In the genomic region with DNA sequence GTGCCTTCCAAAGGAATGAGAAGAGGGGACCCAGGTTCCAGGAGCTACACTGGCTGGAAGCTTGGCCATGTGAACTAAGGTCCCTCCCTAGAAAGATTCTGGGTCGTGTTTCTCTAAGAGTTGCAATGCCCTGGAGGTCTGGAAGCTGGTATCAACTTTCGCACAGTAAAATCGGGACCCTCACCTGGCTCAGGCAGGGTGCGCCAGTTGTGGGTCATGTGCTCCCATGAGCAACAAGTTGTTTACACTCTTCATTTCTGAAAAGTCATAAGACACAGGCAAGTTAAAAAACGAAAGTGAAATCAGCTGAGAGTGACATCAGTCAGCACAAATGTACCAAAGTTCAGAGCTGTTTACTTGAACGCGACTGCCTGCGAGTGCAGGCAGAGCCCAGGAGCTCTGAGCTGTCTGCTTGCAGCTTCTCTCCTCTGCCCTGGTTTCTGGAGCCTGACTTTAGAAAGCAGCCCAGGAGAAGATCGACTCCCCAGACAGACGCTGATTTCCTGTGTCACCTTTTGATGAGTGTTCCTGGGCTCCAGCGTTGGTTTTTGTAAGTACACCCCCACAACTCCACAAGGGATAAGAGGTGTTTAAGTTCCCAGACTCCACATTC, we compare ENCODE assay signal across 8 mouse cellular contexts. TPM values are rescaled to one million over a fixed set of nuclear protein-coding genes. Genes with fewer than 3 reads are reported as not detected.
DNase-seq lines count a peak whose midpoint lies in the region; ATAC-seq and TF ChIP-seq lines count a peak whose summit lies in the region.

TSS of gene Tmem140 (plus strand) at position 356 of the 613 bp plus-strand sequence.

- peak within 1 kb of the TSS; percentile 81 to 96 for H3K4me3 ChIP-seq in MEL (ENCODE audit: control insufficient read depth in 1 of 2, insufficient read depth in 1 of 2, low read depth in 2 of 2, low read length in 2 of 2)
- H3K4me3 ChIP-seq in heart, embryonic 11.5 days (ENCODE audit: low read depth, low read length): no peak within 1 kb of the TSS
- H3K4me3 ChIP-seq in myocyte: peak within 1 kb of the TSS; percentile 29
- no peak within 1 kb of the TSS for H3K4me3 ChIP-seq in forebrain, embryonic 13.5 days

- peak; percentile 43 to 56; a peak in 1 of 4 replicates for TF ChIP-seq POLR2A in MEL (IDR thresholded peaks at IDR 0.05; ENCODE audit: control insufficient read depth in 1 of 2, insufficient read depth in 1 of 2, low read depth in 1 of 2, low read length in 2 of 2, poor library complexity in 1 of 2)
- no peak for TF ChIP-seq POLR2A in myocyte (IDR thresholded peaks at IDR 0.05; ENCODE audit: insufficient read length, low read depth)

- H3K27ac ChIP-seq in MEL (ENCODE audit: control insufficient read depth, low read depth, low read length): peak within 1 kb of the TSS; percentile 96
- H3K27ac ChIP-seq in heart, embryonic 11.5 days (ENCODE audit: low read depth, low read length): no peak within 1 kb of the TSS
- no peak within 1 kb of the TSS for H3K27ac ChIP-seq in forebrain, embryonic 13.5 days

- no peak for ATAC-seq in heart, embryonic 11.5 days (replicated peaks; ENCODE audit: insufficient number of reproducible peaks, low FRiP score, low TSS enrichment)
- ATAC-seq in frontal cortex, adult (ENCODE audit: low TSS enrichment): no peak
- ATAC-seq in forebrain, embryonic 13.5 days: no peak

- H3K9ac ChIP-seq in MEL (ENCODE audit: control insufficient read depth, low read depth, low read length, poor library complexity, severe bottlenecking): peak within 1 kb of the TSS; percentile 83
- H3K9ac ChIP-seq in heart, embryonic 11.5 days (ENCODE audit: low read depth, low read length): no peak within 1 kb of the TSS
- no peak within 1 kb of the TSS for H3K9ac ChIP-seq in forebrain, embryonic 13.5 days

- H3K79me2 ChIP-seq in MEL (ENCODE audit: control insufficient read depth, insufficient read depth, low read length, poor library complexity) (peaks cover 3% of the 10 kb centered on the region; the same call in 1 of the 2 replicates), myocyte (ENCODE audit: control insufficient read depth, insufficient read depth) (no peaks in the 10 kb centered on the region)

- H3K27me3 ChIP-seq in MEL (ENCODE audit: control insufficient read depth in 1 of 2, insufficient read depth in 2 of 2, low read length in 2 of 2) (peaks cover 0 to 1% of the 10 kb centered on the region in 2 experiments; a peak in 1 of 4 replicates), myocyte (ENCODE audit: control insufficient read depth, insufficient read depth, insufficient read length) (no peaks in the 10 kb centered on the region)
- no peaks in the 10 kb centered on the region for H3K27me3 ChIP-seq in heart, embryonic 11.5 days (ENCODE audit: control insufficient read depth, insufficient read depth, low read length)
- H3K27me3 ChIP-seq in forebrain, embryonic 13.5 days: no peaks in the 10 kb centered on the region

- 34% methylated on average over 11 of the region's 11 CpGs for WGBS in heart, embryonic 11.5 days (ENCODE audit: insufficient replicate concordance)
- 74% methylated on average over 11 of the region's 11 CpGs for WGBS in forebrain, embryonic 13.5 days

- TF ChIP-seq RAD21 in MEL (IDR thresholded peaks at IDR 0.05; ENCODE audit: low read depth, low read length): no peak

- H3K9me3 ChIP-seq in MEL (replicated peaks; ENCODE audit: insufficient read depth, low read length): no peaks in the 10 kb centered on the region
- no peaks in the 10 kb centered on the region for H3K9me3 ChIP-seq in heart, embryonic 11.5 days (replicated peaks; ENCODE audit: control insufficient read depth, low read length)
- no peaks in the 10 kb centered on the region for H3K9me3 ChIP-seq in forebrain, embryonic 13.5 days (replicated peaks)

- peak within 1 kb of the TSS; percentile 17 for H3K4me2 ChIP-seq in heart, embryonic 11.5 days
- H3K4me2 ChIP-seq in myocyte (ENCODE audit: low read depth): peak within 1 kb of the TSS; percentile 83
- H3K4me2 ChIP-seq in forebrain, embryonic 13.5 days: no peak within 1 kb of the TSS

- H3K4me1 ChIP-seq in MEL (ENCODE audit: control insufficient read depth in 1 of 2, insufficient read depth in 2 of 2, low read length in 2 of 2): peaks cover 9 to 31% of the 10 kb centered on the region in 2 experiments
- peaks cover 13% of the 10 kb centered on the region for H3K4me1 ChIP-seq in heart, embryonic 11.5 days (ENCODE audit: control insufficient read depth, insufficient read depth, low read length)
- H3K4me1 ChIP-seq in forebrain, embryonic 13.5 days: no peaks in the 10 kb centered on the region

- H3K36me3 ChIP-seq in MEL (ENCODE audit: control insufficient read depth in 1 of 2, insufficient read depth in 2 of 2, low read length in 2 of 2): peaks cover 0 to 24% of the 10 kb centered on the region in 2 experiments; a peak in 2 of 4 replicates
- no peaks in the 10 kb centered on the region for H3K36me3 ChIP-seq in heart, embryonic 11.5 days (ENCODE audit: control insufficient read depth, insufficient read depth, low read length)
- H3K36me3 ChIP-seq in myocyte (ENCODE audit: control insufficient read depth, insufficient read depth): no peaks in the 10 kb centered on the region
- H3K36me3 ChIP-seq in forebrain, embryonic 13.5 days (ENCODE audit: poor library complexity, severe bottlenecking): no peaks in the 10 kb centered on the region

- no peak; a peak in 2 of 4 replicates for TF ChIP-seq EP300 in MEL (IDR thresholded peaks at IDR 0.05; ENCODE audit: low read depth in 1 of 2, low read length in 2 of 2)

- DNase-seq in MEL (ENCODE audit: low read depth, low spot score): peak; percentile 84
- peak in 1 of 2 experiments; percentile 58 for DNase-seq in adrenal gland, postnatal 36 days
- peak; percentile 60 to 72 for DNase-seq in kidney, postnatal 25 days
- no peak for DNase-seq in embryo, embryonic 10 days (ENCODE audit: low spot score)

- no peak for TF ChIP-seq CTCF in MEL (IDR thresholded peaks at IDR 0.05 in 2 of 3, conservative IDR thresholded peaks at IDR 0.05 in 1 of 3; ENCODE audit: control insufficient read depth in 1 of 3, insufficient read depth in 1 of 3, low read depth in 2 of 3, low read length in 3 of 3, poor library complexity in 1 of 3, severe bottlenecking in 1 of 3)

- H3ac ChIP-seq in myocyte (ENCODE audit: control insufficient read depth, insufficient read length): no peak within 1 kb of the TSS

TF ChIP-seq in MEL, 35 proteins besides CTCF, POLR2A, EP300 and RAD21 (continues in another document):
- TF ChIP-seq POLR2AphosphoS2 (IDR thresholded peaks at IDR 0.05; ENCODE audit: low read length) (no peak), KAT2A (conservative IDR thresholded peaks at IDR 0.05; ENCODE audit: low read depth, low read length) (0 out of 2 replicates have a peak, but pooled peaks have one; percentile 17), MYC (IDR thresholded peaks at IDR 0.05; ENCODE audit: low read depth, low read length) (peak; percentile 72), NRF1 (IDR thresholded peaks at IDR 0.05; ENCODE audit: insufficient read depth, low read depth, low read length, poor library complexity, severe bottlenecking) (no peak), MAFK (IDR thresholded peaks at IDR 0.05; ENCODE audit: borderline replicate concordance, low read depth, low read length) (peak; percentile 46; the same call in 1 of the 2 replicates), MXI1 (IDR thresholded peaks at IDR 0.05; ENCODE audit: low read depth, low read length) (peak; percentile 91; the same call in 1 of the 2 replicates), ZNF384 (IDR thresholded peaks at IDR 0.05; ENCODE audit: low read depth, low read length) (no peak), ELF1 (IDR thresholded peaks at IDR 0.05; ENCODE audit: low read depth, low read length) (no peak), TCF12 (IDR thresholded peaks at IDR 0.05; ENCODE audit: low read depth, low read length) (0 out of 2 replicates have a peak, but pooled peaks have one; percentile 12), NELFE (IDR thresholded peaks at IDR 0.05; ENCODE audit: low read depth, low read length) (peak; percentile 38; the same call in 1 of the 2 replicates), ETS1 (IDR thresholded peaks at IDR 0.05; ENCODE audit: low read depth, low read length) (peak; percentile 100), TAL1 (IDR thresholded peaks at IDR 0.05; ENCODE audit: low read length) (no peak), RCOR1 (IDR thresholded peaks at IDR 0.05; ENCODE audit: low read depth, low read length) (no peak), SMC3 (IDR thresholded peaks at IDR 0.05; ENCODE audit: low read depth, low read length) (no peak)

TF ChIP-seq in myocyte, 11 proteins besides CTCF, POLR2A, EP300 and RAD21:
- TF ChIP-seq USF1 (IDR thresholded peaks at IDR 0.05; ENCODE audit: low read depth): peak; percentile 31
- TF ChIP-seq TCF12 (IDR thresholded peaks at IDR 0.05; ENCODE audit: insufficient read depth, poor library complexity, severe bottlenecking): no peak

RNA-seq across cellular contexts. Expression of gene Tmem140, which starts in this region (rescaled TPM):
- 2.5 TPM in 2 replicates for total RNA-seq in MEL (2012; rRNA removed)
- polyA plus RNA-seq in MEL (2012; ENCODE audit: insufficient read depth in 1 of 2, insufficient read length in 2 of 2, low read depth in 1 of 2, low replicate concordance in 2 of 2, missing spikeins in 1 of 2) (1 to 10 TPM in 1 of 2 experiments, not detected in 1; 4.0 TPM), myocyte (2012; fragmentation: generic; extraction: Trizol) (12.0 TPM)
- total RNA-seq in adrenal gland, postnatal 36 days (2021): 10 to 100 TPM; 30.6 to 32.5 TPM
- polyA plus RNA-seq in heart, embryonic 11.5 days (2014; fragmentation: Nextera tagmentation; extraction: Ambion mirVana): 0.39 and 0.62 TPM in 2 replicates
- 1.4 and 1.7 TPM in 2 replicates for polyA plus RNA-seq in forebrain, embryonic 13.5 days (2015; fragmentation: Nextera tagmentation; extraction: Ambion mirVana)

Comparison
In these comparisons a context has a peak if more than half of its experiments do, and no peak if none do; other contexts are left out.
1. H3K4me3 ChIP-seq: peak in MEL (2 of 2) and myocyte (single experiment); none in heart, embryonic 11.5 days (single experiment) and forebrain, embryonic 13.5 days (single experiment).